In the genomic region with DNA sequence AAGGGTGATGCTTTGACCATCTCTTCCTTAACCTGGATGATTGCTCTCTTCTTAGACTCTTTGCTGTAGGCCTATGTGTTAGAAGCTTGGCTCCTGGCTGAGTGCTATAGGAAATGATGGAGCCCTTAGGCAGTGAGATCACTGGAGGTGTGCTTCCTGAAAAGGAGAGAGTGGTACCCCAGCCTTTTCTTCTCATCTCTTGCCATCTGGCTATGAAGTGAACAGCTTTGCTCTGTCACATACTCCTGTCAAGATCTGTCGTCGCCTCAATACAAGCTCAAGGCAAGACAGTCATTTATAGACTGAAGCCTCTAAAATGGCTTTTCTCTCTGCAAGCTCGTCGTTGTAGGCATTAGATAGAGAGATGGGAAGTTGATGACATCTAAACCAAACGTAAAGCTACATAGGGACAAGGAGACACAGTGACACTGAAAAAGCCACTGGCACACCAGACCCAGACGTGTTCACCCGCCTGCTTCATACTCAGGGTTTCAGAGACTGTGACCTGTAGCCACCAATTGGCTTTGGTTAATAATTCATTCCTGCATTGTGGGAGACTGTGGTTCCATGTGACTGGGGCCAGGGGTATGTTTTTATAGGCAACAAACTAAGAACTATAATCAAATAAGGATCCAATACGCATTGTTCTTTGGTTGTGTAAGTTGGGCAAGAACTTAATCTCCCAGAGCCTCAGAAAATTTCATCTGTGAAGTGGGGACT, we compare ENCODE assay signal across 14 mouse cellular contexts.
DNase-seq lines count a peak whose midpoint lies in the region; ATAC-seq and TF ChIP-seq lines count a peak whose summit lies in the region.
"Had no signal": no experiment of that assay in that cellular context is flagged by ENCODE, and none has a peak within 500 bp of the region (broad histone marks: within the 10 kb centered on the region; RNA-seq: fewer than 3 reads in every experiment).

No protein-coding gene starts in this region.

- TF ChIP-seq CTCF in intestine, postnatal 0 days (IDR thresholded peaks at IDR 0.05; ENCODE audit: low read depth), result no peak
- TF ChIP-seq CTCF in stomach, postnatal 0 days (IDR thresholded peaks at IDR 0.05; ENCODE audit: low read depth), result no peak

- no peak for DNase-seq in liver
- DNase-seq in stomach, postnatal 0 days (ENCODE audit: low spot score), result no peak
- DNase-seq in T-cell, adult 2 months (ENCODE audit: low spot score), result no peak
- no peak for DNase-seq in cerebellum, adult 9-10 months
- DNase-seq: adrenal gland, postnatal 14 days; cerebellum, postnatal 10 days; heart, adult 18-20 months; lung, adult 2 months had no signal

- no peak for TF ChIP-seq EP300 in stomach, postnatal 0 days (optimal IDR thresholded peaks at IDR 0.05)

- no peak overlapping the region for H3K4me3 ChIP-seq in liver, embryonic 16.5 days (ENCODE audit: low read depth, low read length)
- H3K4me3 ChIP-seq in intestine, postnatal 0 days (ENCODE audit: low read depth, low read length), result no peak overlapping the region
- no peak overlapping the region for H3K4me3 ChIP-seq in kidney, embryonic 16.5 days (ENCODE audit: low read length)
- no peak overlapping the region for H3K4me3 ChIP-seq in stomach, postnatal 0 days (ENCODE audit: low read depth, low read length)
- H3K4me3 ChIP-seq: erythroblast, embryonic 14.5 days; limb, embryonic 10.5 days; midbrain, embryonic 15.5 days had no signal

- H3K9me3 ChIP-seq in liver, embryonic 16.5 days (replicated peaks; ENCODE audit: control insufficient read depth, low read length), result no peaks in the 10 kb centered on the region
- H3K9me3 ChIP-seq in intestine, postnatal 0 days (ENCODE audit: control insufficient read depth), result no peaks in the 10 kb centered on the region
- peaks cover 4% of the 10 kb centered on the region; the same call in 1 of the 2 replicates for H3K9me3 ChIP-seq in kidney, embryonic 16.5 days (ENCODE audit: low read length)
- no peaks in the 10 kb centered on the region for H3K9me3 ChIP-seq in stomach, postnatal 0 days (ENCODE audit: control insufficient read depth, low read length)
- H3K9me3 ChIP-seq: limb, embryonic 10.5 days; midbrain, embryonic 15.5 days had no signal

- no peaks in the 10 kb centered on the region; the same call in 1 of the 2 replicates for H3K4me1 ChIP-seq in liver, embryonic 16.5 days (ENCODE audit: control insufficient read depth, low read depth, low read length)
- peaks cover 3% of the 10 kb centered on the region for H3K4me1 ChIP-seq in intestine, postnatal 0 days (replicated peaks; ENCODE audit: control insufficient read depth, insufficient read depth, low read length)
- H3K4me1 ChIP-seq in kidney, embryonic 16.5 days (ENCODE audit: insufficient read depth, low read length), result peaks cover 50% of the 10 kb centered on the region
- H3K4me1 ChIP-seq in stomach, postnatal 0 days (replicated peaks; ENCODE audit: control insufficient read depth, insufficient read depth), result no peaks in the 10 kb centered on the region
- H3K4me1 ChIP-seq: limb, embryonic 10.5 days had no signal

- ATAC-seq in liver, embryonic 16.5 days (ENCODE audit: low read depth), result peak; percentile 71
- ATAC-seq in intestine, postnatal 0 days, result peak; percentile 59
- peak; percentile 64; the same call in 1 of the 2 replicates for ATAC-seq in kidney, embryonic 16.5 days (ENCODE audit: low FRiP score, low TSS enrichment)
- ATAC-seq in stomach, postnatal 0 days (ENCODE audit: low FRiP score, low TSS enrichment), result 0 out of 2 replicates have a peak, but pooled peaks have one; percentile 47
- ATAC-seq: midbrain, embryonic 15.5 days had no signal

- H3K27me3 ChIP-seq in liver, embryonic 16.5 days (ENCODE audit: control insufficient read depth, insufficient read depth, low read depth, low read length), result no peaks in the 10 kb centered on the region
- no peaks in the 10 kb centered on the region for H3K27me3 ChIP-seq in intestine, postnatal 0 days (replicated peaks; ENCODE audit: control insufficient read depth, insufficient read depth, low read length)
- H3K27me3 ChIP-seq in kidney, embryonic 16.5 days (ENCODE audit: insufficient read depth, low read length), result no peaks in the 10 kb centered on the region
- no peaks in the 10 kb centered on the region for H3K27me3 ChIP-seq in stomach, postnatal 0 days (ENCODE audit: control insufficient read depth, insufficient read depth, low read length)
- H3K27me3 ChIP-seq: midbrain, embryonic 15.5 days had no signal

- H3K4me2 ChIP-seq in liver, embryonic 16.5 days (ENCODE audit: low read depth, low read length), result no peak overlapping the region
- H3K4me2 ChIP-seq in intestine, postnatal 0 days (replicated peaks; ENCODE audit: low read depth), result no peak overlapping the region
- H3K4me2 ChIP-seq in kidney, embryonic 16.5 days (replicated peaks; ENCODE audit: low read depth, low read length), result no peak overlapping the region
- no peak overlapping the region for H3K4me2 ChIP-seq in stomach, postnatal 0 days (replicated peaks; ENCODE audit: low read depth)
- H3K4me2 ChIP-seq: midbrain, embryonic 15.5 days had no signal

- H3K9ac ChIP-seq in liver, embryonic 16.5 days (ENCODE audit: low read depth, low read length), result no peak overlapping the region
- no peak overlapping the region for H3K9ac ChIP-seq in intestine, postnatal 0 days (ENCODE audit: low read depth, low read length)
- H3K9ac ChIP-seq in kidney, embryonic 16.5 days (replicated peaks; ENCODE audit: low read length), result no peak overlapping the region
- no peak overlapping the region for H3K9ac ChIP-seq in stomach, postnatal 0 days (ENCODE audit: low read length)
- H3K9ac ChIP-seq: midbrain, embryonic 15.5 days had no signal

- 0 out of 2 replicates have a peak overlapping the region, but pooled peaks have one; percentile 12 for H3K27ac ChIP-seq in liver, embryonic 16.5 days (ENCODE audit: low read length)
- H3K27ac ChIP-seq in intestine, postnatal 0 days (ENCODE audit: low read depth, low read length), result peak overlapping the region; percentile 55
- peak overlapping the region; percentile 39 for H3K27ac ChIP-seq in kidney, embryonic 16.5 days (ENCODE audit: low read length)
- 0 out of 2 replicates have a peak overlapping the region, but pooled peaks have one; percentile 56 for H3K27ac ChIP-seq in stomach, postnatal 0 days (replicated peaks)
- H3K27ac ChIP-seq: limb, embryonic 10.5 days; midbrain, embryonic 15.5 days had no signal

- 61% methylated on average over 8 of the region's 8 CpGs for WGBS in liver, embryonic 16.5 days (ENCODE audit: insufficient replicate concordance)
- 48% methylated on average over 8 of the region's 8 CpGs for WGBS in intestine, postnatal 0 days
- WGBS in kidney, embryonic 16.5 days, result 49% methylated on average over 8 of the region's 8 CpGs
- WGBS in stomach, postnatal 0 days, result 63% methylated on average over 8 of the region's 8 CpGs

- no peaks in the 10 kb centered on the region for H3K36me3 ChIP-seq in liver, embryonic 16.5 days (ENCODE audit: control insufficient read depth, insufficient read depth)
- no peaks in the 10 kb centered on the region for H3K36me3 ChIP-seq in intestine, postnatal 0 days (ENCODE audit: control insufficient read depth, insufficient read depth)
- no peaks in the 10 kb centered on the region for H3K36me3 ChIP-seq in kidney, embryonic 16.5 days (ENCODE audit: insufficient read depth, low read length)
- no peaks in the 10 kb centered on the region for H3K36me3 ChIP-seq in stomach, postnatal 0 days (ENCODE audit: control insufficient read depth, insufficient read depth, low read length)
- H3K36me3 ChIP-seq: limb, embryonic 10.5 days; midbrain, embryonic 15.5 days had no signal
